Mouse (Mus musculus): ENCODE data around the gene Grin2d.

Grin2d gene

DNA sequence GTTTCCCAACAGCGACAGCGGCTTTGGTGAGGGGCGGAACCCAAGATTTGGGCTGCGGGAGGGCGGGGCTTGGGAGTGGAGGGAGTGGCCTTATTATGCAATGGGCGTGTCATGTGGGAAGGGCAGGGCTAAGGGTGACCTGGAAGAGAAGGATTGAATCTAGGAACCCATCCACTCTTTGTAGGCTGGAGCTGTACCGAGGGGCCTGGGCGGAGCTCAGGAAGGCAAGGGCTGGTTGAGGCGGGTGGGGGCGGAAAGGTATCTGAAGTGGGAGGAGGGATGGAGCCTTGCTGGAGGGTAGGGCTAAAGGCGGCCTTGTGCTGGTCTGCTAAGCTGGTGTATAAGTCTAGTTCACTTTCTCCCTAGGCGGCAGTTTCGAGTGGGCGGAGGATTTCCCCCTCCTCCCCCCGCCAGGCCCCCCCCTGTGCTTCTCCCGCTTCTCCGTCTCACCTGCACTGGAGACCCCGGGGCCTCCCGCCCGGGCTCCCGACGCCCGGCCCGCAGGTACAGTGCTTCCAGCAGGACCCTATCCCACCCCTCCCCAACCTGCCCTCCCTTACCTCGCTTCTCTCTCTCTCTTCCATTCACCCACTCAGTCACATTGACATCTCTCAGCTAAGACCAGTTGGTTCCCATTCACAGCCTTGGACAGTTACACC is 77.5 kb downstream of the Grin2d start:
- DNase-seq, result no peak

GRCm38 (mm10) chr7:45800001-45800400 is 78.2 kb downstream of the Grin2d start:
- DNase-seq, result no peak

DNA sequence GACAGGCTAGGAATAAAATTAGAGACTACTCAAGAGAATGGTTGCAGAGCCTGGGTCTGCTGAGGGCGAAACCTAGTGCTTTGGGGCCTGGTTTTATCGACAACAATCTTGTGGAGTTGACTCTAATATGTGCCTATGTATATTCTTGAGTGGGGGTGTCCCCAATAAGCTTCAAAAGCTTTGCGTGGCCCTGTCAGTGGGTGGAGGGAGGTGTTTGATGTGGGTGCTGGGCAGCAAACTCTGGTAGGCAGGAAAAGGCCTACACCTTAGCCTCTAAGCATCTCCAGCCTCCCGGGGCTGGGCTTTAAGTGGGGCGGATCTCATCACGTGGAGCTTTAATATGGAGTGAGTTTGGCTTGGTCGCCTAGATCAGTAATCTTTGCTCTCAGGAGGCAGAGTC is 79.2 kb downstream of the Grin2d start:
- DNase-seq, result no peak

DNA sequence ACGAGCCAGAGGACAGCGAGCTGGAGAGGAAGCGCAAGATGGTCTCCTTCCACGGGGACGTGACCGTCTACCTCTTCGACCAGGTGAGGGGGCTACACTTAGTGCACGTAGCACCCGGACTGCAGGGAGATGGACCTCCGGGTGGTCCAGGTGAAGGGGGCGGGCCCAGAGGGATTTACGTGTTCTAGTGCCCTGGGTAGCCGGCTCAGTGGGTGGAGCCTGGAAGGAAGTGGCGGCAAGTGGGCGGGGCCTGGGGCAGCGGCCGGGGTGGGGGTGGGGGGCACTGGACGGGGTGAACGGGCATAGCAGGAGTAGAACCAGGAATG is 79.7 kb downstream of the Grin2d start:
- DNase-seq, result no peak

- no peak for DNase-seq
Observed at GRCm38 (mm10) chr7:45797661-45798510, 80.3 kb downstream of the Grin2d start.

GRCm38 (mm10) chr7:45796950-45797349 is 81.2 kb downstream of the Grin2d start:
- DNase-seq, result no peak

- peak; percentile 29 for DNase-seq
Observed at GRCm38 (mm10) chr7:45794971-45795370, 83.2 kb downstream of the Grin2d start.

DNA sequence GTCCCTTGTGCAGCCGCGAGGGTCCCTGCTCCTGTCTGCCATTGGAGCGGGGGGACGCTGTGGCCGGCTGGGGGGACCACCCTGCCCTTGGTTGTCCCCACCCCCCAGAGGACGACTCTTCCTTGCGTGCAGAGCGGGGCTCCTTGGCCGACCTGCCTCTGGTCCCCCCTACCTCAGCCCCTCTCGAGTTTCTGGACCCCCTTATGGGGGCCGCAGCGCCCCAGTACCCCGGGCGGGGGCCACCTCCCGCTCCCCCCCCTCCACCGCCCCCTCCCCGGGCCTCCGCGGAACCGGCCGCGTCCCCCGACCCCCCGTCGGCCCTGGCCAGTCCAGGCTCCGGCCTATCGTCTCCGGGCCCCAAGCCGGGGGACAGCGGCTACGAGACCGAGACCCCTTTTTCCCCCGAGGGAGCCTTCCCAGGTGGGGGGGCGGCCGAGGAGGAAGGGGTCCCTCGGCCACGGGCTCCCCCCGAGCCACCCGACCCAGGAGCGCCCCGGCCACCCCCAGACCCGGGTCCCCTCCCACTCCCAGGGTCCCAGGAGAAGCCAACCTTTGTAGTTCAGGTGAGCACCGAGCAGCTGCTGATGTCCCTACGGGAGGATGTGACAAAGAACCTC is 84.1 kb downstream of the Grin2d start:
- DNase-seq, result peak; percentile 15

DNA sequence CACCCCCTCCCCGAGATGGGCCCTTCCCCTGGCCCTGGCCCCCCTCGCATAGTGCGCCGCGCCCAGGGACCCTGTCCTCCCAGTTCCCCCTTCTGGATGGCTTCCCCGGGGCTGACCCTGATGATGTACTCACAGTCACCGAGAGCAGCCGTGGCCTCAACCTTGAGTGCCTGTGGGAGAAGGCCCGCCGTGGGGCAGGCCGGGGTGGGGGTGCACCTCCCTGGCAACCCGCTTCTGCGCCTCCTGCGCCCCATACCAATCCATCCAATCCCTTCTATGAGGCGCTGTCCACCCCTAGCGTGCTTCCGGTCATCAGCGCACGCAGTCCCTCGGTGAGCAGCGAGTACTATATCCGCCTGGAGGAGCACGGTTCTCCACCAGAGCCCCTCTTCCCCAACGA is 84.9 kb downstream of the Grin2d start:
- DNase-seq, result no peak

- peak; percentile 26 for DNase-seq
Observed at GRCm38 (mm10) chr7:45791756-45792490, 86.3 kb downstream of the Grin2d start.

DNA sequence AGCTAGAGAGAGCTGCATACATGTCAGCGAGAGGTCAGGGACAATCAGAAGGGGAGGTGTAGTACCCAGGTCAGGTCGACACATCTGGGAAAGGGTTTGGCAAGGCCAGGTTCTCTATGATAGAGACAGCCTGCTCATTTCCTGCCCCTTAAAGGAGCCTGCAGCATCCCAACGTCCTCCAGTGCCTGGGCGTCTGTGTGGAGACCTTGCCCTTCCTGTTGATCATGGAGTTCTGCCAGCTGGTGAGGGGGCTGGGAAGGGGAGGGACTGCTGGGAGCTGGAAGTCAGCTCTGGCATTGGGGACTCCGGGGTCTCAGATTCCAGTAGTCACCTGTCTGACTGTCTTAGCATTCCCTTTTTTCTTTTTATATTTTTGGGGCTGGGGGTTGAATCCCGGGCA is 87.5 kb downstream of the Grin2d start:
- DNase-seq, result peak; percentile 28

- DNase-seq, result peak; percentile 68
Observed at GRCm38 (mm10) chr7:45787642-45788041, 90.5 kb downstream of the Grin2d start.

DNA sequence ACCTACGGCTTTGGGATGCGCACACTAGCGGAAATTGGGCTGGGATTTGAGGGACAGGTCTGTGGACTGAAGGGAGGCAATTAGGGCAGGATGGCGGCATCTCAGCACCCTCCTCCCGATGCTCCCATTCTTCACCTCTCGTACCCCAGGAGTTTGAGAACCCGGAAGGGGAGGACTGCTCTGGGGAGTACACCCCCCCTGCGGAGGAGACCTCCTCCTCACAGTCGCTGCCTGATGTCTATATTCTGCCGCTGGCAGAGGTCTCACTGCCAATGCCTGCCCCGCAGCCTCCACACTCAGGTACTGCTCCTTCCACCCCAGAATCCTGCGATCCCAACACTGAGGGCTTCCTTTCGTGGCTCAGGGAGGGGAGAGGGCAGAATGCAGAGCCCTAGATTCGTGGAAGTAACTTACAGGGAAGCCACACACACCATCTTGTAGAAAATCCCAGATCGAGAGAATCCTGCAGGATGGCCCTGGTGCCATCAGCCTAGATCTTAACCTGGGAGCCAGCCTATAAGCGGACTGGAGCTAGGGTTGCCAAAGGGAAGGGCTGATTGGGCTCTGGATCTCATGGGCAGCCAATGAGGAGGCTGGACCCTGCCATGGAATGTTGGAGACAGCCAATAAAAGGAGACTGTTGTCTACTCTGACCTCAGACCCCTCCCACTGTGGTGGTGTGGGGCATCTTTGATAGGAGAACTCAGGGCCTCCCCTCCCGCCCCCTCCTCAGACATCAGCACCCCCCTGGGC is 91.3 kb downstream of the Grin2d start:
- peak; percentile 85 for DNase-seq

- DNase-seq, result peak; percentile 87
Observed at GRCm38 (mm10) chr7:45786136-45786578, 92.0 kb downstream of the Grin2d start.

DNA sequence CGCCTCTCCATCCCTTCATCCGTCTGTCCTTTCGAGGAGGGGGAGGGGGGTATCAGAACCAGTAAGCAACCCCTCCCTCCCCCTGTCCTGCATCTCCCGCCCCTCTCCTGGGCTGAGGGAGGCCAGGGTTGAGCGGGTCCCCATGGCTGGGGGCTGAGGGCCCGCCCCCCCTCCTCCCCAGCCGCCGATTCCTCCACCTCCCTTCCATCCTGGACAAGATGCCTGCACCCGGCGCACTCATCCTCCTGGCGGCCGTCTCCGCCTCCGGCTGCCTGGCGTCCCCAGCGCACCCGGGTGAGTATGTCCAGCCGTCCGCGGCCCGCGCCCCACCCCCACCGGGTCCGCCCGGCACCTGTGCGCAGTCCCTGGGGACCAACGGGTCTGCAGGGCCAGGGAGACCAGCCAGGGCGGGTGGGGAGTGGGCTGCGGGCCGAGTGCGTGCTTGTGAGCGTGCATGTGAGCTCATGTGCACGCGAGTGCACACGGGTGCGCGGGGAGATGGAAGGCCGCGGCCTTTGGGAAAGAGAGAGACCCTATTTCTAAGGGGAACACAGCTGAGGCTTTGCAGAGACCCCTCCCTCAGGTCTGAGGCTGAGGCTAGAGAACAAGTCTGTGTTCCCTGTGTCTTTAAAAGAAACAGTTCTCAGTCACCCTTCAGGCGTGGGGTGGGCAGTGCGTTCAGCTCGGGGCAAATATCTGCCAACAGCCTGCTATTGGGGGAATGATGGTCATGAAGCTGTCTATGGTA is 92.6 kb downstream of the Grin2d start:
- peak; percentile 79 for DNase-seq

- peak; percentile 96 for DNase-seq
Observed at GRCm38 (mm10) chr7:45784524-45785372, 93.4 kb downstream of the Grin2d start, which contains the start of gene Sult2b1. Sult2b1 (minus strand) TSS chr7:45784669.

GRCm38 (mm10) chr7:45783511-45784091 is 94.6 kb downstream of the Grin2d start, which contains the start of gene Lmtk3:
Lmtk3 (plus strand) TSS chr7:45783738.
- DNase-seq, result peak; percentile 89

GRCm38 (mm10) chr7:45782271-45782670 is 95.9 kb downstream of the Grin2d start:
- DNase-seq, result peak; percentile 63

All from cerebellum, adult 9-10 months (tissue).